Mouse (Mus musculus): ENCODE results near the gene Kcnk7. TPM values are rescaled to one million over a fixed set of nuclear protein-coding genes. Genes with fewer than 3 reads are reported as not detected.

The Kcnk7 gene
- polyA plus RNA-seq (2014; fragmentation: Nextera tagmentation; extraction: Ambion mirVana), result not detected in 2 replicates

DNA sequence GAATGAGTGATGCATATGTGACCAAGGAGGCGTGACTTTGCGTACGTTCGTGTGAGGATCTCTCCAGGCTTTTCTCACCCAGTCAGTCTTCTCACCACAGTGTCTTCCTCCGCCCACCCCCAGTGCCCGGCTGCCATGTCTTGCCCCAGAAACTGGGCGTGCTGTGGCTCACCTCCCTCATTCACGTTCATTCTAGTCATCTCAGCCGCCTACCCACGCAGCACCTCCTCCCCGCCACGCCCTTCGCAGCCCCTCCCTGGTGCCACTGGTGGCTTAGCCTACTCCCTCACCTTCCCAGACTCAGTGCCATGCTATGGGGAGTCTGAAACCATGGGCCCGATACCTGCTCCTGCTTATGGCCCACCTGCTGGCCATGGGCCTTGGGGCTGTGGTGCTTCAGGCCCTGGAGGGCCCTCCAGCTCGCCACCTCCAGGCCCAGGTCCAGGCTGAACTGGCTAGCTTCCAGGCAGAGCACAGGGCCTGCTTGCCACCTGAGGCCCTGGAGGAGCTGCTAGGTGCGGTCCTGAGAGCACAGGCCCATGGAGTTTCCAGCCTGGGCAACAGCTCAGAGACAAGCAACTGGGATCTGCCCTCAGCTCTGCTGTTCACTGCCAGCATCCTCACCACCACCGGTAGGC lies at the start of gene Kcnk7:
Kcnk7 (plus strand) TSS at position 205 of the 638 bp plus-strand sequence.
- no peak for DNase-seq (ENCODE audit: low spot score)
- Histone ChIP-seq H3K4me2 (ENCODE audit: low read depth) (no peak within 1 kb of the TSS), H3K27me3 (ENCODE audit: control insufficient read depth, insufficient read depth, low read length) (no peaks in the 10 kb centered on the region), H3K27ac (ENCODE audit: low read depth, low read length) (no peak within 1 kb of the TSS), H3K4me3 (ENCODE audit: low read depth, low read length) (no peak within 1 kb of the TSS), H3K9ac (ENCODE audit: low read length) (no peak within 1 kb of the TSS), H3K36me3 (ENCODE audit: control insufficient read depth, insufficient read depth, low read length) (peaks cover 25% of the 10 kb centered on the region), H3K4me1 (ENCODE audit: control insufficient read depth, insufficient read depth, low read length) (no peaks in the 10 kb centered on the region), H3K9me3 (ENCODE audit: control insufficient read depth, low read length) (no peaks in the 10 kb centered on the region)
- no peak for ATAC-seq (ENCODE audit: insufficient read depth, low FRiP score, low TSS enrichment)
- 80% methylated on average over 16 of the region's 17 CpGs for WGBS

DNA sequence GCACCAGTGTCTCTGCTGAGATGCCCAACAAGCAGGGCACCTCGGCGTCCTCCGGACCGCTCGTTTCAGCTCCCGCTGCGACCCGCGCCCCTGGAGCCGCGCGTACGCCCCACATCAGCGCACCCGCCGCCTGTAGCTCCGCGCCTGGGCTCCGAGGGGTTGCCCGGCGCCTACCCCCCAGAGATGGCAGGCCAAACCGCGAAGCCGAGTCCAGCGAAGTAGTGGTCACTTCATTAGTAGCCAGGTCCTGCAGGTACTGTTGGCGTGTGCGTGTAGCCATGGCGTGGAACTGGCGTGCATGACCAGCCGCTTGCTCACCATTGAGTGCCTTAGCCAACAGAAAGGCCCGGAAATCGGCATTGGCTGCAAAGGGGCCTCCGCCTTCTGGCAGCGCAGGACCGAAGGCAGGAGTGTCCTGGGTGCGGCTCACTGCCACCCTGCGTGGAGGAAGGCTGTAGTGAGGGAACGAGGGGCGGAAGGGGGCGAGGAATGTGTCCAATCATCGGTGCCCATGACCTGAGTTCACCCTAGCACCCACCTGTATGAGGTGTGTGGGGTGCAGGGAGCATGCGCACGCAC lies 49.4 kb upstream of the Kcnk7 start:
- ATAC-seq (ENCODE audit: insufficient read depth, low FRiP score, low TSS enrichment), result no peak
- peaks cover 25% of the 10 kb centered on the region for H3K27me3 ChIP-seq (ENCODE audit: control insufficient read depth, insufficient read depth, low read length)
- H3K4me1 ChIP-seq (ENCODE audit: control insufficient read depth, insufficient read depth, low read length), result peaks cover 12% of the 10 kb centered on the region
- H3K4me2 ChIP-seq (ENCODE audit: low read depth), result peak overlapping the region; percentile 82
- H3K36me3 ChIP-seq (ENCODE audit: control insufficient read depth, insufficient read depth, low read length), result no peaks in the 10 kb centered on the region
- H3K9me3 ChIP-seq (ENCODE audit: control insufficient read depth, low read length), result no peaks in the 10 kb centered on the region
- H3K4me3 ChIP-seq (ENCODE audit: low read depth, low read length), result peak overlapping the region; percentile 43
- H3K9ac ChIP-seq (ENCODE audit: low read length), result peak overlapping the region; percentile 26
- no peak overlapping the region for H3K27ac ChIP-seq (ENCODE audit: low read depth, low read length)
- DNase-seq (ENCODE audit: low spot score), result no peak
- WGBS, result 7% methylated on average over 43 of the region's 43 CpGs

- Histone ChIP-seq H3K27me3 (ENCODE audit: control insufficient read depth, insufficient read depth, low read length) (peaks cover 1% of the 10 kb centered on the region; the same call in 1 of the 2 replicates), H3K9me3 (ENCODE audit: control insufficient read depth, low read length) (no peaks in the 10 kb centered on the region), H3K4me1 (ENCODE audit: control insufficient read depth, insufficient read depth, low read length) (peaks cover 15% of the 10 kb centered on the region), H3K9ac (ENCODE audit: low read length) (no peak overlapping the region), H3K36me3 (ENCODE audit: control insufficient read depth, insufficient read depth, low read length) (peaks cover 3% of the 10 kb centered on the region), H3K4me2 (ENCODE audit: low read depth) (no peak overlapping the region; the same call in 1 of the 2 replicates), H3K4me3 (ENCODE audit: low read depth, low read length) (no peak overlapping the region), H3K27ac (ENCODE audit: low read depth, low read length) (peak overlapping the region; percentile 20; the same call in 1 of the 2 replicates)
- WGBS, result 91% methylated on average over 16 of the region's 16 CpGs
- DNase-seq (ENCODE audit: low spot score) (no peak), ATAC-seq (ENCODE audit: insufficient read depth, low FRiP score, low TSS enrichment) (no peak)
Observed at GRCm38 (mm10) chr19:5660942-5661751, 43.0 kb upstream of the Kcnk7 start.

DNA sequence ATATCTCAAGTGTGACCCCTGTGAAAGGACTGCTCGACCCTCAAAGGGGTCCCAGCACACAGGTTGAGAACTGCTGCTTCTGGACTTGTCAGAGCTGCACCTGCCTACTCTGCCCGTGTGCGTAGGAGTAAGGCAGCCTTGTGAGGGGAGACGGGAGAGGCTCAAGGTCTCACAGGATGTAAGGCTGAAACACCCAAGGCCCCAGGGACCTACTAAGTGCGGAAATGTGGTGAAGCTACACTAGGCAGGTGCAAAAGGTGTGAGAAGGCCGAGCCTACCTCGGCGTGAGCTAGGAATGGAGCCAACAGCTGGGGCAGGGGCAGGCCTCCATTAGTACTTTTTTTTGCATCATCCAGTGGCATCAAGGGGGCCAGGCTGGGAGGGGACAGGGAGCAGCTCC lies 41.9 kb upstream of the Kcnk7 start:
- WGBS, result 83% methylated on average over 8 of the region's 8 CpGs
- Histone ChIP-seq H3K9me3 (ENCODE audit: control insufficient read depth, low read length) (no peaks in the 10 kb centered on the region), H3K4me2 (ENCODE audit: low read depth) (peak overlapping the region; percentile 60), H3K9ac (ENCODE audit: low read length) (peak overlapping the region; percentile 6; the same call in 1 of the 2 replicates), H3K4me3 (ENCODE audit: low read depth, low read length) (peak overlapping the region; percentile 42; the same call in 1 of the 2 replicates), H3K4me1 (ENCODE audit: control insufficient read depth, insufficient read depth, low read length) (peaks cover 15% of the 10 kb centered on the region), H3K27me3 (ENCODE audit: control insufficient read depth, insufficient read depth, low read length) (no peaks in the 10 kb centered on the region), H3K27ac (ENCODE audit: low read depth, low read length) (no peak overlapping the region), H3K36me3 (ENCODE audit: control insufficient read depth, insufficient read depth, low read length) (peaks cover 3% of the 10 kb centered on the region)
- no peak for ATAC-seq (ENCODE audit: insufficient read depth, low FRiP score, low TSS enrichment)
- DNase-seq (ENCODE audit: low spot score), result no peak

GRCm38 (mm10) chr19:5662981-5663913 lies 40.9 kb upstream of the Kcnk7 start, which contains the start of gene Sipa1:
Gene Sipa1 (minus strand): TSS chr19:5663707.
- peak within 1 kb of the TSS; percentile 42 for H3K4me3 ChIP-seq (ENCODE audit: low read depth, low read length)
- DNase-seq (ENCODE audit: low spot score) (peak; percentile 94), ATAC-seq (ENCODE audit: insufficient read depth, low FRiP score, low TSS enrichment) (peak; percentile 91)
- H3K4me2 ChIP-seq (ENCODE audit: low read depth), result peak within 1 kb of the TSS; percentile 60
- no peaks in the 10 kb centered on the region for H3K27me3 ChIP-seq (ENCODE audit: control insufficient read depth, insufficient read depth, low read length)
- H3K9ac ChIP-seq (ENCODE audit: low read length), result peak within 1 kb of the TSS; percentile 67
- H3K9me3 ChIP-seq (ENCODE audit: control insufficient read depth, low read length), result no peaks in the 10 kb centered on the region
- peak within 1 kb of the TSS; percentile 70 for H3K27ac ChIP-seq (ENCODE audit: low read depth, low read length)
- peaks cover 15% of the 10 kb centered on the region for H3K4me1 ChIP-seq (ENCODE audit: control insufficient read depth, insufficient read depth, low read length)
- WGBS, result under 1% methylated on average over 30 of the region's 32 CpGs
- peaks cover 6% of the 10 kb centered on the region for H3K36me3 ChIP-seq (ENCODE audit: control insufficient read depth, insufficient read depth, low read length)

DNA sequence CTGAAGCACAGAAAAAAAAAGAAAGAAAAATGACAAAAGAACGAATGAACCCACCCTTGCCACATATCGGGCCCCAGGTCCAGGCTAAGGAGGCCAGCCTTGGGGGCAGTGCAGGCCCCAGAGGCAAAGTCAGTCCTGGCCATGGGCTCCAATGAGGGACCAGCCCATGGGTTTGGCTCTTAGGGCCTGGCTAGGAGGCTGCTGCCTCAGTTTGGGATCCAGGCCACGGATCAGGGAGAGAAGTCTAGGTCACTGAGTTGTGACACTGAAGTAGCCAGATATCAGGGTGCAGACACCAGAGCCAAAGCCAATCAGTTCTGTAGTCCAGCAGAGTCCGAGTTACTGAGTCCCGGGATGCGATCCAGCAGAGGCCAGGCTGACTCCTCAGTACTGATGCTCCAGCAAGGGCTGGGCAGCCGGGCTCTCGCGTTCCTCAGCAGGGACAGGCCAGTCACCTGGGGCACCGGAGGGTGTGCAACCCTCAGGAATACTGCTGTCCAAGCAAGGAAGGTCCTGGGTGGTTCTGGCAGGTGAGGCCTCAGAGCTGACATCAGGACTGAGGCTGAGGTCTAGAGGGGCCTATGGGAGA lies 39.4 kb upstream of the Kcnk7 start:
- DNase-seq (ENCODE audit: low spot score) (no peak), ATAC-seq (ENCODE audit: insufficient read depth, low FRiP score, low TSS enrichment) (no peak)
- Histone ChIP-seq H3K4me3 (ENCODE audit: low read depth, low read length) (no peak overlapping the region), H3K27me3 (ENCODE audit: control insufficient read depth, insufficient read depth, low read length) (no peaks in the 10 kb centered on the region), H3K4me2 (ENCODE audit: low read depth) (no peak overlapping the region), H3K4me1 (ENCODE audit: control insufficient read depth, insufficient read depth, low read length) (peaks cover 15% of the 10 kb centered on the region), H3K27ac (ENCODE audit: low read depth, low read length) (no peak overlapping the region), H3K36me3 (ENCODE audit: control insufficient read depth, insufficient read depth, low read length) (peaks cover 6% of the 10 kb centered on the region), H3K9ac (ENCODE audit: low read length) (no peak overlapping the region), H3K9me3 (ENCODE audit: control insufficient read depth, low read length) (no peaks in the 10 kb centered on the region)
- WGBS, result 94% methylated on average over 10 of the region's 10 CpGs

- Histone ChIP-seq H3K27ac (ENCODE audit: low read depth, low read length) (no peak overlapping the region), H3K4me1 (ENCODE audit: control insufficient read depth, insufficient read depth, low read length) (peaks cover 15% of the 10 kb centered on the region), H3K9ac (ENCODE audit: low read length) (no peak overlapping the region), H3K36me3 (ENCODE audit: control insufficient read depth, insufficient read depth, low read length) (peaks cover 6% of the 10 kb centered on the region), H3K4me2 (ENCODE audit: low read depth) (no peak overlapping the region), H3K9me3 (ENCODE audit: control insufficient read depth, low read length) (no peaks in the 10 kb centered on the region), H3K27me3 (ENCODE audit: control insufficient read depth, insufficient read depth, low read length) (no peaks in the 10 kb centered on the region), H3K4me3 (ENCODE audit: low read depth, low read length) (no peak overlapping the region)
- no peak for DNase-seq (ENCODE audit: low spot score)
- 90% methylated on average over 15 of the region's 15 CpGs for WGBS
- ATAC-seq (ENCODE audit: insufficient read depth, low FRiP score, low TSS enrichment), result no peak
Observed at GRCm38 (mm10) chr19:5665465-5665864, 38.7 kb upstream of the Kcnk7 start.

- DNase-seq (ENCODE audit: low spot score) (no peak), ATAC-seq (ENCODE audit: insufficient read depth, low FRiP score, low TSS enrichment) (no peak)
- Histone ChIP-seq H3K9me3 (ENCODE audit: control insufficient read depth, low read length) (no peaks in the 10 kb centered on the region), H3K27ac (ENCODE audit: low read depth, low read length) (no peak overlapping the region), H3K4me1 (ENCODE audit: control insufficient read depth, insufficient read depth, low read length) (peaks cover 15% of the 10 kb centered on the region), H3K4me2 (ENCODE audit: low read depth) (no peak overlapping the region), H3K36me3 (ENCODE audit: control insufficient read depth, insufficient read depth, low read length) (peaks cover 10% of the 10 kb centered on the region), H3K27me3 (ENCODE audit: control insufficient read depth, insufficient read depth, low read length) (no peaks in the 10 kb centered on the region), H3K4me3 (ENCODE audit: low read depth, low read length) (no peak overlapping the region), H3K9ac (ENCODE audit: low read length) (no peak overlapping the region)
- 95% methylated on average over 18 of the region's 18 CpGs for WGBS
Observed at GRCm38 (mm10) chr19:5666386-5666785, 37.8 kb upstream of the Kcnk7 start.
